Mouse (Mus musculus): Measurements from ENCODE around the gene Havcr2. TPM values are rescaled to one million over a fixed set of nuclear protein-coding genes. Genes with fewer than 3 reads are reported as not detected.
"Not testable (repeated sequence)": the region's sequence is repeated elsewhere in the genome, so short reads cannot be mapped to it uniquely, and the experiment has no call there.

Havcr2 gene
- polyA plus RNA-seq, 1 experiment from 2014 or later, result 0.18 TPM

GRCm38 (mm10) chr11:46474220-46474619, 19.5 kb downstream of the Havcr2 start:
- Histone ChIP-seq H3K9me3 (no peaks in the 10 kb centered on the region), H3K36me3 (no peaks in the 10 kb centered on the region), H3K27me3 (no peaks in the 10 kb centered on the region), H3K27ac (replicated peaks) (no peak overlapping the region), H3K4me2 (replicated peaks) (no peak overlapping the region), H3K4me1 (no peaks in the 10 kb centered on the region), H3K4me3 (no peak overlapping the region), H3K9ac (replicated peaks) (no peak overlapping the region)
- 98% methylated on average over 4 of the region's 4 CpGs for WGBS
- ATAC-seq (ENCODE audit: low FRiP score, low read depth), result no peak

GRCm38 (mm10) chr11:46479311-46479710, 24.6 kb downstream of the Havcr2 start:
- WGBS, result 90% methylated on average over 9 of the region's 9 CpGs
- H3K9me3 ChIP-seq, result no peaks in the 10 kb centered on the region
- ATAC-seq (ENCODE audit: low FRiP score, low read depth), result no peak

GRCm38 (mm10) chr11:46480517-46480916, 25.8 kb downstream of the Havcr2 start:
- H3K9me3 ChIP-seq, result no peaks in the 10 kb centered on the region
- H3K4me2 ChIP-seq (replicated peaks), result no peak overlapping the region
- no peak overlapping the region for H3K4me3 ChIP-seq
- H3K27ac ChIP-seq (replicated peaks), result no peak overlapping the region
- no peaks in the 10 kb centered on the region for H3K27me3 ChIP-seq
- H3K4me1 ChIP-seq, result no peaks in the 10 kb centered on the region
- 83% methylated on average over 7 of the region's 7 CpGs for WGBS
- H3K36me3 ChIP-seq, result no peaks in the 10 kb centered on the region
- ATAC-seq (ENCODE audit: low FRiP score, low read depth), result no peak
- no peak overlapping the region for H3K9ac ChIP-seq (replicated peaks)

More at GRCm38 (mm10) chr11:46479311-46479710, 24.6 kb downstream of the Havcr2 start:
- no peak overlapping the region for H3K4me2 ChIP-seq (replicated peaks)
- H3K27ac ChIP-seq (replicated peaks), result no peak overlapping the region
- no peak overlapping the region for H3K9ac ChIP-seq (replicated peaks)
- no peaks in the 10 kb centered on the region for H3K36me3 ChIP-seq
- no peaks in the 10 kb centered on the region for H3K27me3 ChIP-seq
- H3K4me3 ChIP-seq, result no peak overlapping the region
- H3K4me1 ChIP-seq, result no peaks in the 10 kb centered on the region

GRCm38 (mm10) chr11:46488231-46488630, 33.5 kb downstream of the Havcr2 start:
- H3K4me2 ChIP-seq (replicated peaks), result no peak overlapping the region
- no peaks in the 10 kb centered on the region for H3K27me3 ChIP-seq
- ATAC-seq (ENCODE audit: low FRiP score, low read depth), result no peak
- no peak overlapping the region for H3K4me3 ChIP-seq
- H3K4me1 ChIP-seq, result no peaks in the 10 kb centered on the region
- H3K27ac ChIP-seq (replicated peaks), result no peak overlapping the region
- H3K36me3 ChIP-seq, result no peaks in the 10 kb centered on the region
- no peak overlapping the region for H3K9ac ChIP-seq (replicated peaks)
- WGBS, result 9% methylated on average over 1 of the region's 1 CpGs
- H3K9me3 ChIP-seq, result no peaks in the 10 kb centered on the region

- Histone ChIP-seq H3K36me3 (no peaks in the 10 kb centered on the region), H3K4me3 (no peak overlapping the region), H3K4me2 (replicated peaks) (no peak overlapping the region), H3K4me1 (no peaks in the 10 kb centered on the region), H3K9ac (replicated peaks) (no peak overlapping the region), H3K27ac (replicated peaks) (no peak overlapping the region), H3K9me3 (no peaks in the 10 kb centered on the region), H3K27me3 (no peaks in the 10 kb centered on the region)
- WGBS, result 92% methylated on average over 2 of the region's 2 CpGs
- ATAC-seq (ENCODE audit: low FRiP score, low read depth), result no peak
These were observed 33.9 kb downstream of the Havcr2 start for GRCm38 (mm10) chr11:46488650-46489049.

GRCm38 (mm10) chr11:46507146-46507545, 52.4 kb downstream of the Havcr2 start:
- H3K36me3 ChIP-seq, result no peaks in the 10 kb centered on the region
- no peaks in the 10 kb centered on the region for H3K27me3 ChIP-seq
- H3K4me2 ChIP-seq (replicated peaks), result no peak overlapping the region
- no peak overlapping the region for H3K9ac ChIP-seq (replicated peaks)
- WGBS, result 86% methylated on average over 3 of the region's 3 CpGs
- H3K4me3 ChIP-seq, result no peak overlapping the region
- H3K27ac ChIP-seq (replicated peaks), result no peak overlapping the region
- H3K9me3 ChIP-seq, result no peaks in the 10 kb centered on the region
- no peaks in the 10 kb centered on the region; the same call in 1 of the 2 replicates for H3K4me1 ChIP-seq
- ATAC-seq (ENCODE audit: low FRiP score, low read depth), result no peak

- Histone ChIP-seq H3K36me3 (no peaks in the 10 kb centered on the region), H3K27me3 (no peaks in the 10 kb centered on the region), H3K9me3 (no peaks in the 10 kb centered on the region), H3K4me1 (no peaks in the 10 kb centered on the region; the same call in 1 of the 2 replicates), H3K4me3 (no peak overlapping the region), H3K27ac (replicated peaks) (no peak overlapping the region), H3K9ac (replicated peaks) (no peak overlapping the region), H3K4me2 (replicated peaks) (no peak overlapping the region)
- 91% methylated on average over 5 of the region's 5 CpGs for WGBS
- no peak for ATAC-seq (ENCODE audit: low FRiP score, low read depth)
These were observed 55.2 kb downstream of the Havcr2 start for GRCm38 (mm10) chr11:46509900-46510299.

GRCm38 (mm10) chr11:46521341-46521740, 66.6 kb downstream of the Havcr2 start:
- ATAC-seq (ENCODE audit: low FRiP score, low read depth), result not testable (repeated sequence)

GRCm38 (mm10) chr11:46522719-46523118, 68.0 kb downstream of the Havcr2 start:
- Histone ChIP-seq H3K27me3 (no peaks in the 10 kb centered on the region), H3K4me1 (no peaks in the 10 kb centered on the region), H3K36me3 (no peaks in the 10 kb centered on the region), H3K27ac (replicated peaks) (no peak overlapping the region), H3K4me3 (no peak overlapping the region), H3K9me3 (no peaks in the 10 kb centered on the region), H3K4me2 (replicated peaks) (no peak overlapping the region), H3K9ac (replicated peaks) (no peak overlapping the region)
- 72% methylated on average over 3 of the region's 3 CpGs for WGBS
- no peak for ATAC-seq (ENCODE audit: low FRiP score, low read depth)

More at GRCm38 (mm10) chr11:46521341-46521740, 66.6 kb downstream of the Havcr2 start:
- H3K36me3 ChIP-seq; H3K9ac ChIP-seq (replicated peaks); H3K9me3 ChIP-seq; H3K4me3 ChIP-seq; H3K27me3 ChIP-seq; H3K27ac ChIP-seq (replicated peaks); H3K4me1 ChIP-seq; H3K4me2 ChIP-seq (replicated peaks): not testable (repeated sequence)
- 85% methylated on average over 5 of the region's 5 CpGs for WGBS

- Histone ChIP-seq H3K9ac (replicated peaks) (no peak within 1 kb of the TSS), H3K27me3 (no peaks in the 10 kb centered on the region), H3K4me3 (no peak within 1 kb of the TSS), H3K27ac (replicated peaks) (no peak within 1 kb of the TSS), H3K9me3 (no peaks in the 10 kb centered on the region), H3K36me3 (no peaks in the 10 kb centered on the region), H3K4me1 (no peaks in the 10 kb centered on the region), H3K4me2 (replicated peaks) (no peak within 1 kb of the TSS)
- ATAC-seq (ENCODE audit: low FRiP score, low read depth), result no peak
- WGBS, result 91% methylated on average over 2 of the region's 2 CpGs
These were observed 69.2 kb downstream of the Havcr2 start, which contains the start of gene Gm12169 for GRCm38 (mm10) chr11:46523912-46524311. Gm12169 (plus strand) TSS chr11:46524212.

GRCm38 (mm10) chr11:46530149-46530548, 75.4 kb downstream of the Havcr2 start:
- H3K9ac ChIP-seq (replicated peaks), result no peak overlapping the region
- 73% methylated on average over 4 of the region's 4 CpGs for whole genome bisulfite sequencing
- no peaks in the 10 kb centered on the region for H3K9me3 ChIP-seq
- ATAC-seq (ENCODE audit: low FRiP score, low read depth), result no peak
- no peak overlapping the region for H3K27ac ChIP-seq (replicated peaks)
- H3K27me3 ChIP-seq, result no peaks in the 10 kb centered on the region
- H3K4me2 ChIP-seq (replicated peaks), result no peak overlapping the region
- no peak overlapping the region for H3K4me3 ChIP-seq
- no peaks in the 10 kb centered on the region for H3K36me3 ChIP-seq
- H3K4me1 ChIP-seq, result no peaks in the 10 kb centered on the region

Measured in midbrain, embryonic 12.5 days (tissue).